Mouse (Mus musculus) brain, embryonic 14.5 days (tissue): Measurements from ENCODE around the gene Rab25.

Source experiments
- CTCF ChIP-seq: fragments of 200-500 bp; IDR thresholded peaks from 2 replicates; pipeline ENCODE4 v1.5.1; 2012; ENCODE audit warnings: inconsistent platforms, mild to moderate bottlenecking, moderate library complexity, borderline replicate concordance; ENCODE audit not compliant: insufficient read depth, insufficient read length; ENCODE audit errors: extremely low read depth
- POLR2A ChIP-seq: fragments of 200-500 bp; IDR thresholded peaks from 2 replicates; pipeline ENCODE4 v1.6.1; 2012; ENCODE audit warnings: mild to moderate bottlenecking, inconsistent platforms, borderline replicate concordance; ENCODE audit not compliant: poor library complexity, insufficient read depth, insufficient read length, severe bottlenecking; ENCODE audit errors: extremely low read depth

DNA sequence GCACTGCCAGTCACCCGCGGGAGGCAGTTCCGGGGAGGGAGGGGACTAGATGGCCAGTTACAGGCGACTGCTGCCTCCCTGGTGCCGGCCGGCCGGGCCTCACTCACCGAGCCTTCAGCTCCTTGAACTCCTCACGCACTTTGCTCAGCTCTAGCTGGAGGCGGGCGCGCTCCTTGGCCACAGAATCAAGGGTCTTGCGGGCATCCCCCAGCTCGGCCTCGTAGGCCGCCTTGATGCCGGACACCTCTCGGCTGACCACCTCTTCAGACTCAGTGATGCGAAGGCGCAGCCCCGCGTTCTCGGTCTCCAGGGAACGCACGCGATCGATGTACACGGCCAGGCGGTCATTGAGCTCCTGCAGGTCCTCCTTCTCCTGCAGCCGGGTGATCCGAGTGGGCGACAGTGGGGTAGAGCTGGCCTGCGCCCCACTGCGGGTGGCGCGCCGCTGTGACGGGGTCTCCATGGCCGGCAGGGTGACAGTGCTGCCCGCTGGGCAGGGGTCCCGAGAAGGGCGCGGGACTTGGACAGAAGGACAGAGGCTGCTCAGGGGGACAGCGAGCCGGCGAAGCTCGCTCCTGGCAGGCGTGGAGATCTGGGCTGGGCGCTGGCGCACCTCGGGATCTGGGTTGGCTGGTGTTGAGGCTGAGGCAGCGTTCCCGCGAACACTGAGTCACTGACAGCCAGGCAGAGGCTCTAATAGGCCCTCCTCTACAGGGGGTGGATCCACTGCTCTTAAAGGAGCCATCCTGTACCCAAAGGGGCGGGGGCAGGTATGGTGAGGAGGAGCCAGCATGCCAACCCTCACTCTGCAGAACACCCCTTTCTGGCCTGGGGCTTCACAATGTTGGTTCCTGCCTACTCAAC is 45.2 kb downstream of the Rab25 start:
- no peak for TF ChIP-seq CTCF
- peak; percentile 46; the same call in 1 of the 2 replicates for TF ChIP-seq POLR2A
